Mouse (Mus musculus): ENCODE data around the gene Scnn1g.

- TF ChIP-seq CTCF (IDR thresholded peaks at IDR 0.05 in 2 of 3, conservative IDR thresholded peaks at IDR 0.05 in 1 of 3; ENCODE audit: control insufficient read depth in 1 of 3, insufficient read depth in 1 of 3, low read depth in 2 of 3, low read length in 3 of 3, poor library complexity in 1 of 3, severe bottlenecking in 1 of 3), result no peak
- TF ChIP-seq POLR2A (IDR thresholded peaks at IDR 0.05; ENCODE audit: control insufficient read depth in 1 of 2, insufficient read depth in 1 of 2, low read depth in 1 of 2, low read length in 2 of 2, poor library complexity in 1 of 2), result no peak
- TF ChIP-seq EP300 (IDR thresholded peaks at IDR 0.05; ENCODE audit: low read depth in 1 of 2, low read length in 2 of 2), result no peak
- no peak for TF ChIP-seq CHD2 (IDR thresholded peaks at IDR 0.05; ENCODE audit: low read length)
- TF ChIP-seq MEF2A (IDR thresholded peaks at IDR 0.05; ENCODE audit: extremely low read depth, insufficient replicate concordance, low read depth, low read length, poor library complexity, severe bottlenecking), result no peak
- TF ChIP-seq ZC3H11A (IDR thresholded peaks at IDR 0.05; ENCODE audit: low read depth, low read length), result no peak
Measured at GRCm38 (mm10) chr7:121689338-121689737, 44.9 kb upstream of the Scnn1g start.
